Mouse (Mus musculus) yolk sac, embryonic 10.5 days (tissue): ENCODE data around the gene Cbx7.

Experiments
- DNase-seq: peaks from one replicate; pipeline ENCODE4 v3.0.0-alpha.2; 2017; ENCODE audit warnings: low spot score

Cbx7 gene

GRCm38 (mm10) chr15:79970940-79971339 is at the start of gene Cbx7:
Gene Cbx7, minus strand, starts transcription at chr15:79971119.
- DNase-seq: peak; percentile 84

- DNase-seq: no peak
Measured at GRCm38 (mm10) chr15:80020516-80020915, 49.6 kb upstream of the Cbx7 start.

- DNase-seq: no peak
Measured at GRCm38 (mm10) chr15:80019625-80020024, 48.7 kb upstream of the Cbx7 start.

GRCm38 (mm10) chr15:80019220-80019619 is 48.3 kb upstream of the Cbx7 start:
- no peak for DNase-seq

- DNase-seq: no peak
Measured at GRCm38 (mm10) chr15:80016563-80017301, 45.8 kb upstream of the Cbx7 start.

- DNase-seq: no peak
Measured at GRCm38 (mm10) chr15:80015211-80015952, 44.5 kb upstream of the Cbx7 start.

- DNase-seq: peak; percentile 70
Measured at GRCm38 (mm10) chr15:80014321-80015210, 43.6 kb upstream of the Cbx7 start, which contains the start of gene Pdgfb. Gene Pdgfb, minus strand, starts transcription at chr15:80014977.

- DNase-seq: no peak
Measured at GRCm38 (mm10) chr15:80014031-80014320, 43.1 kb upstream of the Cbx7 start.

- DNase-seq: peak; percentile 89
Measured at GRCm38 (mm10) chr15:80013256-80014030, 42.5 kb upstream of the Cbx7 start.

- DNase-seq: peak; percentile 93
Measured at GRCm38 (mm10) chr15:80012527-80013201, 41.7 kb upstream of the Cbx7 start.

- no peak for DNase-seq
Measured at GRCm38 (mm10) chr15:80011778-80012526, 41.0 kb upstream of the Cbx7 start.

GRCm38 (mm10) chr15:80011194-80011593 is 40.3 kb upstream of the Cbx7 start:
- DNase-seq: no peak

- no peak for DNase-seq
Measured at GRCm38 (mm10) chr15:80010182-80010558, 39.3 kb upstream of the Cbx7 start.

- DNase-seq: no peak
Measured at GRCm38 (mm10) chr15:80009421-80010181, 38.7 kb upstream of the Cbx7 start.

GRCm38 (mm10) chr15:80008461-80008860 is 37.5 kb upstream of the Cbx7 start:
- no peak for DNase-seq

GRCm38 (mm10) chr15:80006156-80006555 is 35.2 kb upstream of the Cbx7 start:
- DNase-seq: no peak

- DNase-seq: no peak
Measured at GRCm38 (mm10) chr15:80005436-80005835, 34.5 kb upstream of the Cbx7 start.

- DNase-seq: no peak
Measured at GRCm38 (mm10) chr15:80004644-80005340, 33.9 kb upstream of the Cbx7 start.

GRCm38 (mm10) chr15:80003581-80003980 is 32.7 kb upstream of the Cbx7 start:
- DNase-seq: no peak
